Mouse (Mus musculus): ENCODE data around the gene Abt1.

Gene Abt1

DNA sequence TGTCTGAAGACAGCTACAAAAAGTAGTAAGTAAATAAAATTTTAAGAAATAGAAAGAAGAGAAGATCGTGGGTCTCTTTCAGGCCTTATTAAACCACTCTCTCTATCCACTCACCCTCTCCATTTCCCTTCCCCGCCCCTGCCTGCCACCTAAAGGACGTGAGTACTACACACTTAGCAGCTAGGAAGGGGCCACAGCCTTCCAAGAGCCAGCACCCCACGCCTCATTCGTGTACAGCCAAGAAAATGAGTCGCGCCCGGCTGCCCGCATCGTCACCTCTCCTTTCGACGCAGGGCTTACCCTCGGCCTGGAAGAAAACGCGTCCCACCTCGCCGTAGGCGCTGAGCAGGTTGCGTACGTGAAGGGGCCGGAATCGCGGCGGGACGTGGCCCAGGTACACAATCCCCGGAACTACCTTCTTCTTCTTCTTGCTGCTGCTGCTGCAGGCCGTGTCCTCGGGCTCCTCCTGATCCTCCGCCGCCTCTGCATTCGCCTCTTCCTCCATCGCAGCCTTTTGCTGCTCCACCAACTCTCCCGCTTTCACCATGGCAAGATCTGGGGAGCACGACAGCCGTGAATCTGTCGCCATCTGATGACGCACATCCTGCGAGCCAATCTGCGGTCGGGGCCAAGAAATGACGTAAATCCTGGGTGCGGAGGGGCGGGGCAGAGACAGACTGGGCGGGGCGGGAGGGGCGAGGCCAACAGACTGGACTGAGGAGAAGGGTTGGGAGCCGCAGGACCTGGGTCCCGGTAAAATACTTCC is at the start of gene Abt1:
Abt1 (minus strand) TSS at position 581 of the 766 bp plus-strand sequence.
- peak; percentile 95 for DNase-seq (ENCODE audit: low spot score)

DNA sequence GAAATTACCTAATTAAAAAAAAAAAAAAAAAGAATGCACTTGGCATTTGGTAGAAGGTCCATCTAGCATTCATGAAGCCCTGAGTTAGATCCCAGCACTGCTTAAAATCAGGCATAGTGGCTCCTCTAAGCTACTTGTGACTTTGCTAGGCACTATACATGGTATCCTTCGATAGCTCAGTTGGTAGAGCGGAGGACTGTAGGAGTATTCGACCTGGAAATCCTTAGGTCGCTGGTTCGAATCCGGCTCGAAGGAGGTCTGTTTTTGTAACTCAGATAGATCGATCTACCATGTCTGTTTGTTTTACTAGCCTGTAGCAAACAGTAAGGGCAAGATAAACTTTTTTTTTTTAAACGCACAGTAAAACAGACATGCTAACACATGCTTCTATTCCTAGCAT is 43.2 kb upstream of the Abt1 start:
- DNase-seq (ENCODE audit: low spot score) = peak; percentile 61

- DNase-seq (ENCODE audit: low spot score) = no peak
Measured at GRCm38 (mm10) chr13:23466306-23466705, 42.6 kb upstream of the Abt1 start.

- no peak for DNase-seq (ENCODE audit: low spot score)
Measured at GRCm38 (mm10) chr13:23465600-23466109, 42.0 kb upstream of the Abt1 start, which contains the start of gene Btn1a1. TSS of gene Btn1a1 (minus strand) at chr13:23465901.

- DNase-seq (ENCODE audit: low spot score) = no peak
Measured at GRCm38 (mm10) chr13:23464841-23465366, 41.2 kb upstream of the Abt1 start.

GRCm38 (mm10) chr13:23464224-23464637 is 40.6 kb upstream of the Abt1 start:
- DNase-seq (ENCODE audit: low spot score) = no peak

DNA sequence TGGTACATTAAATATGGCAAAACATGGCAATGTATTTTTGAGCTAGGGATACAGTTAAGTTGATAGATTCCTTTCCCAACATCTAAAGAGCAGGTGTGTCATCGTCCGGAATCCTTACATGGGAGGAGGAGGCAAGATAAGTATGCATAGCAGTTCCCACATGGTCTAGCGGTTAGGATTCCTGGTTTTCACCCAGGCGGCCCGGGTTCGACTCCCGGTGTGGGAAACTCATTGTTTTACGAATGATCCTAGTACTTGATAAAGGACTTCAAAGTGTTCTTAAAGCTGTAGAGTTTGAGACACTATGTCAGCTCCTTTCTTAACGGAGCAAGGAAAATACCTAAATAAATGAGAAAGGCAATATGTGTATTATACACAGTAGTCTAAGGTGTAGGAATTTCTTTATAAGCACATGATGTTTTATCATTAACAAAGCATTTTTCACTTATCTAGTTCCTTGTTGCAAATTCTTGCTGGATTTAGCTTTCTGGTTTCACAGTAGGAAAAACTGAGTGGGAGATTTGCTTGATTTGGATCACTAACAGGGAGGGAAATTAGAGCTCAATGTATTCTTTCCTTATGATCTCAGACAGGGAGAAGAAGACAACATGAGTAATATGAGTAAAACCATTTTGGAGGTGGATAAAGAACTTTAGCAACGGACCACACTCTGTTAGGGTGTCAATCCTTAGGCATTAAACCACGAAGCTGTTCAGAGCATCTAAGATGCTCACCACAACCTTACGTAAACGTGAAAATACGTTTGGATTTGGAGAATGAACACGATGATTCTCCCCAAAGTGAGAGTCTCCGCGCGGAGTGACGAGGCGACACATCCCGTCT is 39.9 kb upstream of the Abt1 start:
- peak; percentile 73 for DNase-seq (ENCODE audit: low spot score)

- no peak for DNase-seq (ENCODE audit: low spot score)
Measured at GRCm38 (mm10) chr13:23462669-23463068, 39.0 kb upstream of the Abt1 start.

GRCm38 (mm10) chr13:23462063-23462462 is 38.4 kb upstream of the Abt1 start:
- DNase-seq (ENCODE audit: low spot score) = no peak

DNA sequence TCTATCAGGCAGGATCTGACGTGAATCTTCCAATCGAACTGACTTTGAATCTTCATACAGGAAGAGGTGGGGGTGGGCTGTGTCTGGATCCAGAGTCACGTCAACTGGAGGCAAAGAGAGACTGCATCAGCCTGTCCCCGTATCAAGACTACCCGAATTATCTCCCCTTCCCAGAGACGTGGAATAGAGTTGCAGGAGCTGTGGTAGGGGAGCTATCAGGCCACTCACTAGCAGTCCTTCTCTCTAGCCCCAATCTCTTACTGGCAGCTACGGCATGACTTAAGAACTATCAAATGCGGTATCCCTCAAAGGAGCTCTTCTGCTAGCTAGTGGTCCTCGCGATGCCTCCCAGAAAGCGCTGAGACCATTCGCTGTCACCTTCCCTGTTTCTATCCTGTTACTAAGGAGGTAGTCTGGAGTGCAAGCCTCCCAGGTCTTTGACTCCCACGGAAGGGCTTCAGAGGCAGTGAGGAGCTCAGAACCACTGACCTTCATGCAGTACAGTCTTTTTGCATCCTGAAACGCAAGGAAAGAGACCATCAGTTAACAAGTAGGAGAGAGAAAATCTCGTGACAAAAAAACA is 35.7 kb upstream of the Abt1 start:
- no peak for DNase-seq (ENCODE audit: low spot score)

DNA sequence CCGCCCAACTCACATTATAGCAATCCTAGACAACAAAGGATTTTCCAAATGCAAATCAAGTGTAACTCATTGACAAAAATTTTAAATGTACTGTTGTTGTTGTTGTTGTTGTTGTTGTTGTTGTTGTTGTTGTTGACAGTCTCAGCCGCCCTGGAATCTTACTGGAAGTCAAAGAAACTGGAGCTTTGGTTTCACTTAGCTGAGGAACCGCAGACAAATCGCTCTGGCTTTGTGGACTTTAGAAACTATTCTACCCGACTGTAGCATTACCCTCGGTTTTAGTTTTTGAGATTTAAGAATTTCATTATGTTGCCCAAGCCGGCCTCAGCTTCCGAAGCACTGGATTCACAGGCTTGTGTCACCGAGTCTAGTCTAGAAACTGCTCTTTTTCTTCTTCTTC is 30.3 kb upstream of the Abt1 start:
- DNase-seq (ENCODE audit: low spot score) = no peak

GRCm38 (mm10) chr13:23453362-23453862 is 29.7 kb upstream of the Abt1 start:
- DNase-seq (ENCODE audit: low spot score) = peak; percentile 74

- DNase-seq (ENCODE audit: low spot score) = peak; percentile 88
Measured at GRCm38 (mm10) chr13:23450398-23450797, 26.7 kb upstream of the Abt1 start.

- peak; percentile 43 for DNase-seq (ENCODE audit: low spot score)
Measured at GRCm38 (mm10) chr13:23449235-23450095, 25.8 kb upstream of the Abt1 start.

DNA sequence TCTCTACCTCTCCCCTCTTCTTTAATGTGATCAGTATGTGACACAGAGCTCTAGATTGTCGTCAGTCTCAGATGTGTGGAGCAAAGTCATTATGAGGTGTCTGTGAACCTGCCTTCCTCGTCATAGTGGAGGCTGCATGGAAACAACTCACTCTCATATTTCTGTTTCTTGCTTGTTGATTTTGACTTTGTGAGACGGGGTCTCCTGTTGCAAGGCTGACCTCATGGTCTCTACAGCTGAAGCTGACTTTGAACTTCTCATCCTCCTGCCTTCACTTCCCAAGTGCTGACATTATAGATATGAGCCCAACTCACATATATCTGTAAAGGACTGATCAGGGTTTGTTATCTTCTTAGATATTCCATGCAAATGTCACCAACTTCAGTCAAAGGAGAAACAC is 25.1 kb upstream of the Abt1 start:
- DNase-seq (ENCODE audit: low spot score) = no peak

- DNase-seq (ENCODE audit: low spot score) = peak; percentile 91
Measured at GRCm38 (mm10) chr13:23446498-23446952, 22.9 kb upstream of the Abt1 start.

GRCm38 (mm10) chr13:23445561-23446320 is 22.1 kb upstream of the Abt1 start:
- DNase-seq (ENCODE audit: low spot score) = peak; percentile 95

DNA sequence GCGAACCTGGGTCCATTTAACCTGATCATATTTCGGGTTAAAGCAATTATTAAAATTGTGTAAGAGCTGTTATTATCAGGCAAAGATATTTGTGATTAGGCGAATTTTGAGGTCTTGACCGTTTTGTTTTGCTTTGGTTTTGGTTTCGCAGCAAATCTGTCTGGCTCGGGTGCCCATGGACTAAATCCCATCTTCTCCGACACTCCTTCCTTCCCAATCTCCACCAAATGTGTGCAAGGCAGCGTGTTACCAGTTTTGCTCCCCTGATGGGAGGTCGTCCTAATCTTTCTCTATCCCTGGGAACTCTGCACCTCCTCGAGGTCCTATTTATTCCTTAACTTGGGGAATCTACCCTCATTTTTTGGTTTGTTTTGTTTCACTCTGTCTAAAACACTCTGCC is 21.5 kb upstream of the Abt1 start:
- no peak for DNase-seq (ENCODE audit: low spot score)

DNA sequence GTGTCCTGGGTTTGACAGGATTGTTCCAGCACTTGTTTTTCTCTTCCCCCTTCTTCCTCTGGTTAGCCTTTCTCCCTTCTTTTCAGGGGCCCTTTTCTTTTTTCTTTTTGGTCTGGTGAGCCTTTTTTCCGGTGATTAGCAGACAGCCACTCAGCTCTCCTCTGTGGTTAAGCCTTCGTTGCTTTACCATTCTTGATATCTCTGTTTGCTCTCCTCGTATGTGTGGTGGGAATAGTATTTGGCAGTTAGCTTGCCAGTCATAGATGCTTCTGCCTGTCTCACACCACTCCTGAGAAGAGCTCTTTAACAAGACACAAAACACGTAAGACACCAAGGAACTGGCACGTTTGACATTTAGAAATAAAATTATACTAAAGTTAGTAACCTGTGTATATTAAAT is 20.8 kb upstream of the Abt1 start:
- no peak for DNase-seq (ENCODE audit: low spot score)

GRCm38 (mm10) chr13:23439901-23440300 is 16.2 kb upstream of the Abt1 start:
- DNase-seq (ENCODE audit: low spot score) = no peak

Measured in layer of hippocampus, adult 11-12 months (tissue).